Mouse (Mus musculus): ENCODE measurements around the gene Gm14597. TPM values are rescaled to one million over a fixed set of nuclear protein-coding genes. Genes with fewer than 3 reads are reported as not detected.
"Not testable (repeated sequence)": the region's sequence is repeated elsewhere in the genome, so short reads cannot be mapped to it uniquely, and the experiment has no call there.

Gm14597 gene
- not detected for total RNA-seq (2021)

DNA sequence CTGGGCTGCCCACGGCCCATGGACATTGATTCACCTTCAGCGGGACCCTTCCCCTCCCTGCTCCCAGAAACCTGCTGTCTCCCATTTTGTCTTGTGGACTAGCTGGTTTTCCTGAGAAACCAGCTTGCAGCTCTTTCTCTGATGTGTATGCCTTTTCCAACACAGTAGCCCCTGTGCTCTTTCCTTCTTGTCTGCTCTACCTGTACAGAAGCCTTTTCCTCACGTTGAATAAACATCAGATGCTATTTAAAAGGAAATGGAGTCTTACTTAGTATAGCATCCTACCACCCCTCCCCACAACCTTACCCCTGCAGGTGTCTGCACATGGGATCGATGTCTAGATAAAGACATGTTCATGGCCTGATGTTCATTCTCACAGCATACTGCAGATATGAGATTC is at the start of gene Gm14597:
Gene Gm14597 (minus strand): TSS at position 101 of the 400 bp plus-strand sequence.
- intact Hi-C loops (cut with DNase I): loop anchor here (5.0 kb wide), 2 partner anchors 63 to 188 kb away; partner anchors contain the start of genes Rtl8b and Xlr

DNA sequence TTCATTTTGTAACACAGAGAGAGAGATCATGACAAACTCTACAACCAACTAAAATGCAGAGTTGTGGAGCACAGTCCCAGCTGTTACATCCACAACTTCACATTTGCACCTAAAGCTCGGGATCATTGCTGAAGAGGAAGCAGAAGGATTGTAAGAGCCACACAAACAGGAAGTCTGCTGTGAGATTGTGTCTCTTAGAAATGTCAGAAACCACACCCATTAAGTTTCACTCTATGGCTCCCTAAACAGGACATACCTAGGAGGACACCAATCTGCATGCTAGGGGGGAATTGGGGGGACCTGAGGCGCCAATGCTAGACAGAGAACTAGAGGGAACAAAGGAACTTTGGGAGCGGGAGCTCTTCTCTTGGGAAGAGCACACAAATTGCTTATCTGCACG is 44.1 kb upstream of the Gm14597 start:
- intact Hi-C loops (cut with DNase I); DNase-seq: not testable (repeated sequence)

More for the DNA sequence above, at the start of gene Gm14597:
- DNase-seq: not testable (repeated sequence)

DNA sequence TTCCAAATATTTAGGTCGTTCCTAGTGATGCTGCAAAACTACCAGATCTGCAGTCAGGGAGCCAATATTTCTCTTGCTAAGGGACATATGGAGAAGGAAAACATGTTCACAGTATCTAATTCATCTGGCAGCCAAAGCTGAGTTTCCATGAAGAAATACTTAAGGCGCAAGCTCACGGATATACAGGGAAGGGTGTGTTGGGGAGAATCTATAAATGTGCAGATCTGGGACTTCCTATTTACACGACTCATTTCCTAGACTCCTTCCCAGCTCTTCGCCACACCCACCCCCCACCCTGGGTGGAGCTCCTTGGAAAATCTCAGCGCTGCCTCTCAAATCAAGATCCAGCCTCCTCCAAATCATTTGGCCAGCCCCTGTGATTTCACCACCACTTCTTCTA is 37.1 kb upstream of the Gm14597 start:
- DNase-seq: no peak

DNA sequence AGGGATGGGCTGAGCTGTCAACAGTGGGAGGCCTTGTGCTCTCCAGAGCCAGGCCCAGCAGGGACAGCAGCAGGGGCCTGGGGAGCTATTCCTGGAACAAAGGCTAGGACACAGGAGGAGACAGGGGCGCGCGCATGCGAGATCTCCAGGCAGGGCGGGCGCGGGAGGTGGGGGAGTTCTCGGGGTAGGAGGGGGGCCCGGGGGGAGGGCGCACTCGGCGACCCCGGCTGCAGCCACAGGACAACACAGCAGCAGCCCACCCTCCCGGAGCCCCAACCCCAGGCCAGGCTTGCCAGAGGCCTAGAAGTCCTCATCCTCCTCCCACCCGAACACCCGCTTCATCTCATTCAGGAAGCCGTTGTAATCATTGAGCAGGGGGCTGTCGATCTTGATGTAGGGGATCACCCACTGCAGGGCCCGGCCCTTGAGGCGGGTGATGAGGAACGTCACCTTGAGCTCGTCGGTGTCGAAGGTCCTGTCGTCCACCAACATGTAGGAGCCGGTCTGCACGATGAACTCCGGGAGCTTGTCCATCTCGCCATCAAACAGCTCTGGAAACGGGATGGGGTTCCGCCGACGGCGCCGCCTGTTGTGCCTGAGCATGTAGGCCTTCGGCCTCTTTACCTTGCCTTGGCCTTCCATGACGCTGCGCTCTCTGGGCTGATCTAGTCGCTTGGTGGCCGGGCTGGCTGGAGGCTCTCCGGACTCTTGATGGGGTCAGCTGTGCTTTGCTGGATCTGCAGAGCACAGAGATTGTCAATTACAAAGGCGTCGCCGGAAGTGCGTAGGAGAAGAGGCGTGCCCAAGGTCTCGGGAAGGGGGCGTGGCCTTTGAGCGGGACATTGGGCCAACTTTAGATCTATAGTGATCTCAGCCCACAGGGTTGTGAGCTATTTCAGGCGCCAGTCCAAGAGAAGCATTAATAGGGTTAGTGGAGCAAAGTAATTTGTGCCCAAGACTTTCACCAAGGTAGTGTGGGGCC is 34.5 kb upstream of the Gm14597 start, which contains the start of gene Rtl8a:
Gene Rtl8a (minus strand): TSS at position 703 of the 982 bp plus-strand sequence.
- peak; percentile 88 for DNase-seq
- intact Hi-C loops (cut with DNase I): not testable (repeated sequence)

More for the DNA sequence above, 37.1 kb upstream of the Gm14597 start:
- intact Hi-C loops (cut with DNase I): no loop called here

DNA sequence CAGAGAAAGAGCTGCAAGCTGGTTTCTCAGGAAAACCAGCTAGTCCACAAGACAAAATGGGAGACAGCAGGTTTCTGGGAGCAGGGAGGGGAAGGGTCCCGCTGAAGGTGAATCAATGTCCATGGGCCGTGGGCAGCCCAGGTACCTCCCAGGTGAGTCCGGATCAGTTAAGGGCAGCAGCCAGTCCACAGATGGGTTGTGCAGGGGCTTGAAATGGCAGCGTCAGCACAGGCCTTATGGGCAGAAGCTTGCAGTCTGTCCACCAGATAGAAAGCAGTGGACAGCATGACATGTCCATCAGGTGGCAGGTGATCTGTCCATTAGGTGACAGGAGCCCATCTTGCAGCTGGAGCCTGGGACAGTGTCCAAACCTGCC is 33.8 kb upstream of the Gm14597 start:
- intact Hi-C loops (cut with DNase I): not testable (repeated sequence)
- peak; percentile 5 to 7 for DNase-seq

DNA sequence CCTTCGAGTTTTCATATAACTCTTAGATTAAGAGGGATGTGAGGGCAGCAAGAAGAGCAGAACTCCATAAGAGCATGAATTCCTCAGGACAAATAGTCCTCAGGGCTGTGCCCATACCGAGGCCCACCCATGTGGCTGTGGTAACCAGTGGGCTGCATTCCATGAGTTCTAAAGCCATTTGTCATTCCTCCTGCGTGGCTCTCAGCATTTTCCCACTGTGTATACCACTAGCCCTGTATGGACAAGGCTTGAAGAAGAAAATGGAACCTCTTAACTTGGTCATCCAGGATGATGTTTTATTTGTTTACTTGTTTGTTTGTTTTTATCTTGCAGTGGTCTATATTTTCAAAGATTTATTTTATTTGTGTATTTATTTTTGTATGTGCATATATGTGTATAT is 29.3 kb upstream of the Gm14597 start:
- intact Hi-C loops (cut with DNase I); DNase-seq: not testable (repeated sequence)

DNA sequence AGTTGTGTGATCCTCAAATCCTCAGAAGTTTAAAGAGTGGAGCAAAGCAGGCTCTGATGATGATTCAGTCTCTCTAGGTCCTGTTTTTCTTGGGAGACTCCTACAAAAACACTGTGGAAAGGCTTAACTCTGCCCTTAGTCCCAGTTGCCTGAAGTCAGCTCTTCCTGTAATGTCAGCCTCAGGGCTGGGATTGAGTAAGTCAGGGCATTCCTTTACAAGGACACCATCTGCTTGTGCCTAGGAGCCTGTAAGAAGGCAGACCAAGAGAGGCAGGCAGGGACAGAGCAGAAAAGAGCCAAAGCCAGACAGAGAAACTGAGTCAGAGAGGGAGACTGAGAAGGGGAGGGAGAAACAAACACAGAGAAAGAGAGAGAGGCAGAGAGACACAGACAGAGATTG is 2.6 kb upstream of the Gm14597 start:
- intact Hi-C loops (cut with DNase I); DNase-seq: not testable (repeated sequence)

DNA sequence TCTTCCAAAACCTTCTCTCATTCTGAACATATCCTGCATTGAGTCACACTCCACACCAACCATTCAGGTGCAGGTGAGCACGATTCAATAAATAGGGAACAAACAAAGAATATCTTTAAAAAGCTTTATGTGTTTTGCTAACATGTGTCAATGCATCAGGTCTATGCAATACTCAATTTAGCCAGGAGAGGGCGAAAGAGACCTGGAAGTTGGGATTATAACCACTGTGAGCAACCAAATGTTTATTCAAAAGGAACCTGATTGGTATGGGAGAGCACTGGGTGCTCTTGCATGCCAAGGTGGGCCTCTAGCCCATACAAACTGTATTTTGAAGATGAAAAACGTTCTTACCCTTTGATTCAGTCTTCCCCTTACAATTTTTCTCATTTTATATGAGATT is 1.8 kb upstream of the Gm14597 start:
- peak; percentile 80 to 83 for DNase-seq
- intact Hi-C loops (cut with DNase I): no loop called here

DNA sequence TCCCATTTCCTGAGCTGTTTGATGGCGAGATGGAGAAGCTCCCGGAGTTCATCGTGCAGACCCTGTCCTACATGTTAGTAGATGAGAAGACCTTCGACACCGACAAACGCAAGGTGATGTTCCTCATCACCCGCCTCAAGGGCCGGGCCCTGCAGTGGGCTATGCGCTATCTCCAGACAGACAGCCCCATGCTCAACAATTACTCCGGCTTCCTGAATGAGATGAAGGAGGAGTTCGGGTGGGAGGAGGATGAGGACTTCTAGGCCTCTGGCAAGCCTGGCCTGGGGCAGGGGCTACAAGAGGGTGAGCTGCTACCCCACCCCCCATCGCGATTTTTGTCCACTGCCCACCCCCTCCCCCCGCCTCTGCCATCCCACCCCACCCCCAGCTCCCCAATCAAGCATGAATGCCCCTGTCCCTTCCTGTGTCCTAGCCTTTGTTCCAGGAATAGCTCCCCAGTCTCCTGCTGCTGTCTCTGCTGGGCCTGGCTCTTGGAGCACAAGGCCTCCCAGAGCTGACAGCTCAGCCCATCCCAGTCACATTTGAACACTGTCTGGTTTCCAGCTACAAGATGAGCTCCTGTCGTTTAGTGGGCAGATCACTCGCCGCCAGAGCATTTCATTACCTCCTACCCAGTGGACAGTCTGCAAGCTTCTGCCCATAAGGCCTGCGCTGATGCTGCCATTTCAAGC is 511 bp downstream of the Gm14597 start:
- intact Hi-C loops (cut with DNase I): loop anchor here (5.0 kb wide), 2 partner anchors 64 to 189 kb away; partner anchors contain the start of genes Rtl8b and Xlr
- peak; percentile 7 to 17 for DNase-seq

DNA sequence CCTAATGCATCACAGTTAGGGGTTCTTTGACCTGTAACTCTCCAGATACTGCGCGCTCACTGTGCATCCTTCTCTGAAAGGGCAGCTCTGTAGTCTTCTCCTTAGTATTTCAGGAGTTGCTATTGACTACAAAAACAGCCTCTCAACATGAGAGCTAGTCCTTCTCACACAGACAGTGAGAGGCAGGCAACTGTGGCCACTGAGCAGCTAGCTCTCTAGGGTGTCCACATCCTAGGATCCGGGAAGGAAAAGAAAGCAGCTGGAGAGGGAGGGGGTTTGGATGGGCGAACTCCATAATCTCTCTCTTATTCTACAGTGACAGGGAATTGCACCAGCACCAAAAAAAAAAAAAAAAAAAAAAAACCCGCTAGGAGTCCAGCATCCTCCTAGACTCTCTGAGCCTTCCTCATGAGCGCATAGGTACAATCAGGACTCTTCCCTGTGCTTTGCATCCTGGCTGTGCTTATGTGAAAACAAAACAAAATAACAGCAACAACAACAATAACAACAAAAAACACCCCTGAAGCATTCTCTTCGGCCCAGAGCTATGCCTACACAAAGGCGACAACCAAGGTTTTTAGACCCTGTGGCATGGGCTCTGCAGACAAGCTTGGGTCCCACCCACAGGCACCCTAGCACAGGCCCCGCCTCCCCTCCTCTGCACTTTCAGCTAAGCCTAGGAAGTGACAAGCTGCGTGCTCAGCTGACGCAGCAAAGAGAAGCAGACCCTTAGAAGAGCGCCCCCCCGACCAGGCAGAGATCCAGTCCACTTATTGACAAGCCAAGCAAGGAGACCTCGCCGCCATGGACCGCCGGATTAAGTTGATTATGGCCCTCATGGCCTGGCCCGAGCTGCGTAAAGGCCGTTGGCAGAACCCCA is 1.3 kb downstream of the Gm14597 start, which contains the start of gene Rtl8c:
Gene Rtl8c (plus strand): TSS at position 791 of the 880 bp plus-strand sequence.
- peak; percentile 58 to 64 for DNase-seq
- intact Hi-C loops (cut with DNase I): loop anchor here (5.0 kb wide), 2 partner anchors 65 to 190 kb away; partner anchors contain the start of genes Rtl8b and Xlr

DNA sequence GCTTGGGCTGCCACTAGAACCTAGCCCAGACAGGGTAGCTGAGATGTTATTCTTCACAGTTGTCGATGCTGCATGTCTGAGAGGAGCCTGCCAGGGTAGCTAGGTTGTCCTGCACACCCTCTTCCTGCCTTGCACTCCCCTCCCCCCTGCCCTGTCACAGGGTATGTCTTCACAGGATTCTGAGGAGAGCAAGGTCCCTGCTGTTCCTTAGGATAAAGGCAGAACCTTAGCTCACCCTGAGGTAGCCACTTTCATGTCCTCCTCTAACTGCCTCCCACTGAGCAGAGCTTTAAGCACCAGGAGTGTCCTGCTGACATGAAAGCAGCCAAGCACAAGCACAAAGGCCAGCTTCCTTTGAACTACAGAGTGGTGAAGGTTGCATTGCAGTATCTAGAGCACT is 2.6 kb downstream of the Gm14597 start:
- DNase-seq: not testable (repeated sequence)
- intact Hi-C loops (cut with DNase I): loop anchor here (5.0 kb wide), 2 partner anchors 66 to 191 kb away; partner anchors contain the start of genes Rtl8b and Xlr

DNA sequence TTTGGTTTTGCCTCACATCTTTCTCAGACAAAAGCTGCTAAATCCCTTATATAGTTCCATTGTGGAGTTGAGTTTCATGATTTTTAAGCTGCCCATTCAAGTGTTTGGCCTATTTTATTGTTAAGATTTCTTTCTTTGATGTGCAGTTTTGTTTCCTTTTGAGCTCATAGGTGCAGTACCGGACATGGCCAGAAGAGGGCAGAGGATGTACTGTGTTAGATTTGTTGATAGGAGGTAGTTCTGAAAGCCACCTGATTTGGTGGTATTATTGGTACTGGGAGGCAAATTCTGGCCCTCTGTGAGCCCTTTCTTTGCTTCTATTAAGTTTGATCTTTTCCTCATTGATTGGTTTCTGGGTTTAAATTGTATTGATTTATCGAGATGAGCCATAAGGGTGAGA is 8.8 kb downstream of the Gm14597 start:
- intact Hi-C loops (cut with DNase I): not testable (repeated sequence)
- peak; percentile 37 to 62 for DNase-seq

DNA sequence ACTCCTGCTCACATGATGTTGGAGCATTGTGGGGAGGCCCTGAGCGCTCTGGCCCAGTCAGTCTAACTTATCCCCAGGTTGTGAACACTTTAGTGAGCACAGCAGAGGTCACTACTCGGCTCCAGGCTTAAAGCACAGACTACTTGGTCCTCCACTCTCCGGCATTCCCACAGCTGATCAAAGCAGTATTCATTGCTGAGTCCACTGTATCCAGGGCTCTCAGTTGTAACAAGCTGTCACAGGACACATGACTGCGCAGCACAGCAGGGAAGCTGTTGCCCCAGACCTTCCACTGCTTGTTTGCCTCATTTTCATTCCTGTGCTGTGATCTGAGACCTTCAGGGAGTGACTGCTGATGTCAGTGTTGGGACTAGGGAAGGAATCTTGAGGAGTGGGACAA is 25.4 kb downstream of the Gm14597 start:
- intact Hi-C loops (cut with DNase I); DNase-seq: not testable (repeated sequence)

DNA sequence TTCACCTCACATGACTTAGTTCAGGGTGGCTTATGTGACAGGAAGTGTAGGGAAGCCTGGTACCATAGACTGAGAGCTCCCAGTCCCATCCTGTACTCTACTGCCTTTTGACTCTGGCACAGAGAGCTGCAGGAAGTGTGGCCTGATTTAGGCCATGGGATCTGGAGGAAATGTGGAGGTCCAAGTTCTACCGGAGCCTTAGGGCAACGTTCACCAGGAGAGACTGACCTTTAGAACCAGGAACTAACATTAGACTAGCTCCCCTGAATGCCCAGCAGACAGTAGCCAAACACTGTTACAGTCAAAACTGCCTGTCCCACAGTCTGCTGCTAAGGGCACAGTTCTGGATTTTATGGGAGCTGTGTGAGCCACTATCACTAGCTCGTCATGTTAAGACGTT is 27.4 kb downstream of the Gm14597 start:
- DNase-seq; intact Hi-C loops (cut with DNase I): not testable (repeated sequence)

DNA sequence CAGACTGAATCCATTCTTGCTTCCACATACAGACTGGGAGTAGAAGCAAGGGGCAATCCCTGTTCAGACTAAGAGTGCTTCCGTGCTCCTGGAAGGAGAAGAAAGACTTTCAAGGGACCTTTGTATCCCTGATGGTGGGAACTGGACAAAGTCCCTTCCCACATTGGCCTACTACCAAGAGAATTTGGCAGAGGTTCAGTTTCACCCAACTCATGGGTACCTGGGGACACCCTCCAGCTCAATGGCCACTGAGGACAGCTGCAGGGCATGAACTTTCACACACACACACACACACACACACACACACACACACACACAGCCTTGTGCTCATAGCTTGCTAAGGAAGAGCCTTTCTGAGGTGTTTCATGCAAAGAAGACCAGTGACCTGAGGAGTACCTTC is 29.5 kb downstream of the Gm14597 start:
- no peak for DNase-seq
- intact Hi-C loops (cut with DNase I): no loop called here

Other genes starting within 250 kb of the Gm14597 start
- 10 to 100 TPM; 31.7 to 41.2 TPM for gene Mospd1, start 238.5 kb downstream of the Gm14597 start, total RNA-seq (2021)
- gene Etd, start 174.1 kb downstream of the Gm14597 start, total RNA-seq (2021): not detected
- gene Rtl8c, start 947 bp downstream of the Gm14597 start, total RNA-seq (2021): 10 to 100 TPM; 30.4 to 34.3 TPM
- 100 to 1,000 TPM; 223 to 237 TPM for gene Rtl8a, start 34.7 kb upstream of the Gm14597 start, total RNA-seq (2021)
- gene Rtl8b, start 61.4 kb upstream of the Gm14597 start, total RNA-seq (2021): 100 to 1,000 TPM; 154 to 155 TPM
- gene 4930502E18Rik, start 115.8 kb upstream of the Gm14597 start, total RNA-seq (2021): not detected
- gene 1700013H16Rik, start 148.9 kb upstream of the Gm14597 start, total RNA-seq (2021): not detected
- gene Zfp36l3, start 167.4 kb upstream of the Gm14597 start, total RNA-seq (2021): not detected
- 1 to 10 TPM; 2.2 to 2.8 TPM for gene Xlr, start 188.7 kb upstream of the Gm14597 start, total RNA-seq (2021)

Measured in heart, postnatal 10 days (tissue).